Mouse (Mus musculus) G1E (cell line): Measurements from ENCODE around the gene Nell1. TPM values are rescaled to one million over a fixed set of nuclear protein-coding genes. Genes with fewer than 3 reads are reported as not detected.

Source experiments
- ATAC-seq: 2 replicates; pipeline ENCODE4 v1.8.0; 2016; ENCODE audit warnings: mild to moderate bottlenecking; ENCODE audit not compliant: insufficient number of reproducible peaks, poor library complexity, low FRiP score, severe bottlenecking; ENCODE audit errors: extremely low read depth
- DNase-seq: peaks from one replicate; pipeline ENCODE4 v3.0.0; 2012; ENCODE audit warnings: low spot score
- H3K27me3 ChIP-seq: 2 replicates; pipeline ENCODE4 v1.6.1; 2012; ENCODE audit warnings: mild to moderate bottlenecking, low read length, inconsistent platforms; ENCODE audit not compliant: insufficient read depth
- H3K36me3 ChIP-seq: replicated peaks from 2 replicates; pipeline ENCODE3; 2012; ENCODE audit warnings: mild to moderate bottlenecking, inconsistent platforms
- H3K4me1 ChIP-seq: 2 replicates; pipeline ENCODE4 v1.6.1; 2012; ENCODE audit warnings: low read depth, low read length, inconsistent platforms, mixed read lengths; ENCODE audit not compliant: insufficient read depth
- H3K4me3 ChIP-seq: 2 replicates; pipeline ENCODE4 v1.5.1; 2012; ENCODE audit warnings: low read depth, mild to moderate bottlenecking, inconsistent platforms, low read length, moderate library complexity, mixed read lengths
- H3K9me3 ChIP-seq: replicated peaks from 2 replicates; pipeline ENCODE4 v1.6.1; 2012; ENCODE audit warnings: inconsistent platforms
- CTCF ChIP-seq: IDR thresholded peaks from 2 replicates; pipeline ENCODE4 v1.5.1; 2012; ENCODE audit warnings: low read depth, low read length, inconsistent platforms, mixed read lengths
- GATA1 ChIP-seq: IDR thresholded peaks from 2 replicates; pipeline ENCODE4 v1.6.1; 2012; ENCODE audit warnings: borderline replicate concordance, low read length, inconsistent platforms, mixed read lengths
- GATA2 ChIP-seq: IDR thresholded peaks from 2 replicates; pipeline ENCODE4 v1.6.1; 2012; ENCODE audit warnings: low read depth, low read length, inconsistent platforms, borderline replicate concordance
- POLR2AphosphoS5 ChIP-seq: IDR thresholded peaks from 2 replicates; pipeline ENCODE4 v1.6.1; 2012; ENCODE audit warnings: low read depth, low read length, inconsistent platforms; ENCODE audit not compliant: insufficient replicate concordance
- TAL1 ChIP-seq: conservative IDR thresholded peaks from 2 replicates; pipeline ENCODE4 v1.6.1; 2012; ENCODE audit warnings: low read depth, low read length, inconsistent platforms, mixed read lengths
- polyA plus RNA-seq: library from polyadenylated mRNA; stranded (reverse); fragments of >175 nt; gene quantifications from 2 replicates; pipeline ENCODE4 v1.2.3, GENCODE M21; 2012
- total RNA-seq, 2 experiments: library from RNA; stranded (forward) in 1 of 2; stranded (reverse) in 1 of 2; fragments of 200-1000 nt in 1 of 2; fragments of >200 nt in 1 of 2; fragmentation: Nextera tagmentation in 1 of 2; gene quantifications; 2 replicates each; pipeline ENCODE4 v1.2.3; 2014 to 2017

Gene Nell1
- total and polyA plus RNA-seq, 3 experiments, result 0.05 TPM; not detected in 2

DNA sequence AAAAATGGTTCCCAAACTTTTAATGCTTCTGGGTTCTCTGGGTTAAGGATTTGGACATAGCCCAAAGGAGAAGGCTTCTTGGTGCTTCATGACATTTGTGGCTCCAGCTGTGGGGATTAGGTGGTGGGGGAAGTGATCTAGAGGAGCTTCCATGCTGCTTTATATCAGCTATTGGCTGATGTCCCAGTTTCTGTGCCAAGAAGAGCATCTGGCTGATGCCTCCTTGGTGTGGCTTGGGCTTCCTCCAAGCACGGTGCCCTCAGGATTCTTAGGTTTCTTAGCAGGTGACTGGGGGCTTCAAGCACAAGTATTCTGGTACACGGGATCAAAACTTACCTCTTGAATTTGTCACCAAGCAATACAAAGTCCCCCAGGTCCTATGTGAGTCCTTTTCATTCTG, 132.6 kb downstream of the Nell1 start:
- no peak overlapping the region for H3K4me3 ChIP-seq
- no peak for TF ChIP-seq GATA1
- no peak for TF ChIP-seq GATA2
- no peak for TF ChIP-seq TAL1
- no peak for TF ChIP-seq CTCF
- no peak for TF ChIP-seq POLR2AphosphoS5
- no peaks in the 10 kb centered on the region for H3K36me3 ChIP-seq
- DNase-seq, result no peak
- H3K9me3 ChIP-seq, result peaks cover 15% of the 10 kb centered on the region
- no peak for ATAC-seq
- no peaks in the 10 kb centered on the region for H3K27me3 ChIP-seq
- no peaks in the 10 kb centered on the region for H3K4me1 ChIP-seq

DNA sequence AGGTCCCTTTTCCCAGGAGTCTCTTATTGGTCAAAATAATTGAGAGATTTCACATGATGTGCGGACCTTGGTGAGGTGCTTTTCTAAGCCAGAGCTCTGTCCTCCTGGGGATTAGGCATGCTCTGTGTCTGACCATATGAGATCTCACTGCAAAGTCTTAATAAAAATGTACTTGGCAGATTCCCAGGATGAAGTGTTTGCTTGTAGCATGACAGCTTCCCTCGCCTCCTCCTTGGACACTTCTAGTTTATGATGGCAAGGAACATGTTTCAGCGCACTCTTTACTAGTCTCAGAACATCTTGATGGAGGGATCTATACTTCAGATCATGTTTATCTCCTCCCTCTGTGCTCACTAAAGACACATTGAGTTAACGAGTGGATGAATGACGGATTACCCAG, 143.7 kb downstream of the Nell1 start:
- Histone ChIP-seq H3K4me1 (no peaks in the 10 kb centered on the region), H3K36me3 (no peaks in the 10 kb centered on the region), H3K4me3 (no peak overlapping the region), H3K9me3 (peaks cover 28% of the 10 kb centered on the region), H3K27me3 (no peaks in the 10 kb centered on the region)
- ATAC-seq, result no peak
- DNase-seq, result no peak
- no peak for TF ChIP-seq GATA1
- TF ChIP-seq POLR2AphosphoS5, result no peak
- no peak for TF ChIP-seq CTCF
- no peak for TF ChIP-seq TAL1

DNA sequence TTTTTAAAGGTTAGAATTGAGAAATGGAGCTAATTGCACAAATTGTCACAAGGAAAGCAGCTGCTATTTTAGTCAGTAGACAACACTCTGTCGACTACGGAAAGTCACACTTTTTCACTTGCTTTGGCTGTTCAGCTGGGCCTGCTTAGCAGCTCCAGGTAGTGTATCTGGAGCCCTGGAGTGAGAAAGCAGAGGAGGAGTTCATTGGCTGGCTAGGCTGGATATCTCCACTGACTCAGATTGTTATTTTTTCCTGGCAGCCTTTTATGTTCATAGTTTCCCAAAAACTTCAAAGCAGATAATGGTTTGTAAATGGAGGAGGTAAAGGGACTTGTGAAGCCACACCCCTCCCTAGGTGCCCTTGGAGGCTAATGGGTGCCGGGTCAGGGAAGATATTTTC, 163.0 kb downstream of the Nell1 start:
- Histone ChIP-seq H3K4me1 (no peaks in the 10 kb centered on the region), H3K4me3 (no peak overlapping the region), H3K9me3 (peaks cover 23% of the 10 kb centered on the region), H3K27me3 (no peaks in the 10 kb centered on the region), H3K36me3 (no peaks in the 10 kb centered on the region)
- no peak for ATAC-seq
- no peak for DNase-seq
- no peak for TF ChIP-seq GATA1
- no peak for TF ChIP-seq POLR2AphosphoS5
- TF ChIP-seq TAL1, result no peak
- no peak for TF ChIP-seq CTCF

DNA sequence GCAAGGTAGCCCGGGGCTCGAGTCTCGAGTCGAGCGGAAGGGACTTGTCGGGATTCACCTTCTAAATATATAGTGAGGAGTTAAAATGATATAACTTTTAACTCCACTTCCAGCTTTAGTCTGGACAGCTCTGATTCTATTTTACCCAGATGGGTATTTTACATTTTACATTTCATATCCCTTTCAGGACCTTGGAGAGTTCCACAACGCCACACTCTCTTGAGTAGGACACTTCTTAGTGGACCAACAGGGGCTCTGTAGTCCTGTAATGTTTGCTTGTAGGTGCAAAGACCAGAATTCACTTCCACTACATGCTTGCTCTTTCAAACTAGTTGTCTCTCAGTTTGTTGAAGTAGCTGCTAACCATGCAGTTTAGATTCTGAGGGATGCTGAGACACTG, 174.7 kb downstream of the Nell1 start:
- Histone ChIP-seq H3K4me1 (no peaks in the 10 kb centered on the region), H3K36me3 (no peaks in the 10 kb centered on the region), H3K4me3 (no peak overlapping the region), H3K9me3 (peaks cover 16% of the 10 kb centered on the region), H3K27me3 (no peaks in the 10 kb centered on the region)
- DNase-seq (no peak), ATAC-seq (no peak)
- no peak for TF ChIP-seq TAL1
- TF ChIP-seq CTCF, result no peak
- no peak for TF ChIP-seq GATA1
- no peak for TF ChIP-seq POLR2AphosphoS5
- no peak for TF ChIP-seq GATA2

DNA sequence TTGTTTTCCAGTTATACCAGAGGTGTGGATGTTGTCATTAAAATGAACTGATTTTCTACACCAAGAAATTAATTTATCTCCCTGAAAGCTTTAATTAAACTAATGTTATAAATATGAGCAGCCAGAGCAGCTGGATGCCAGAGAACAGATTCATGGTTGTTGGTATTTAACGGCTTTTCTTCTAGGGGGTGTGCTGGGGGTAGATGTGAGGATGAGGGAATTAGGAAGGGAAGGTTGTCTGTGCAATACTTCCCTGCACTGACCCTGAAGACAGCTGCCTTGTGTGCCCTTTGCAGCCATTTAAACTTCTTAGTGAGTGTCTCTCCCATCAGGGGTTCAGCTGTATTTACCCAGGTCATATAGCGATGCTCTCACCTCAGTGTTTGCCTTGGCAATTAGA, 176.2 kb downstream of the Nell1 start:
- H3K4me1 ChIP-seq, result no peaks in the 10 kb centered on the region
- ATAC-seq (no peak), DNase-seq (no peak)
- H3K4me3 ChIP-seq, result no peak overlapping the region
- no peaks in the 10 kb centered on the region for H3K27me3 ChIP-seq
- H3K36me3 ChIP-seq, result no peaks in the 10 kb centered on the region
- peaks cover 22% of the 10 kb centered on the region for H3K9me3 ChIP-seq
- TF ChIP-seq CTCF, result no peak
- no peak for TF ChIP-seq GATA2
- TF ChIP-seq GATA1, result no peak
- TF ChIP-seq TAL1, result no peak
- no peak for TF ChIP-seq POLR2AphosphoS5

DNA sequence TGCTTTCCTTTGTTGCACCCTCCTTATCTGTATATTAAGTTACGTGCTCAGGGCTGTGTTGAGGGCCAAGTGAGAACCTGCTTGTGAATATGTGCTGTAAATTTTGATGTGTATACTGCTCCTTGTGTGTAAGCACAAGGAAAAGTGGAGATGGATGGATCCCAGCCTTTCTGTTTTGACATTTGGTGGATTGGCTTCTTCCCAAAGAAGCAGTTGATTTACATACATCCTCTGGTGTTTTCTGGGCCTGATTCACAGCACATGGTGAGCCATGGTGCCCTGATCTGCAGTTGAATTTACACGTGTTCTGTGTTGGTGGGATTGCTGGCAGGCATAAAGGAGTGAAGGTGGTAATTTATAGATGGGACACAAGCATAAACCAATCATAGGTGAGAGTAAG, 179.0 kb downstream of the Nell1 start:
- H3K4me3 ChIP-seq, result no peak overlapping the region
- DNase-seq, result no peak
- no peaks in the 10 kb centered on the region for H3K36me3 ChIP-seq
- no peaks in the 10 kb centered on the region for H3K27me3 ChIP-seq
- no peak for ATAC-seq
- H3K4me1 ChIP-seq, result no peaks in the 10 kb centered on the region
- H3K9me3 ChIP-seq, result peaks cover 35% of the 10 kb centered on the region
- TF ChIP-seq GATA1 (no peak), CTCF (no peak)

DNA sequence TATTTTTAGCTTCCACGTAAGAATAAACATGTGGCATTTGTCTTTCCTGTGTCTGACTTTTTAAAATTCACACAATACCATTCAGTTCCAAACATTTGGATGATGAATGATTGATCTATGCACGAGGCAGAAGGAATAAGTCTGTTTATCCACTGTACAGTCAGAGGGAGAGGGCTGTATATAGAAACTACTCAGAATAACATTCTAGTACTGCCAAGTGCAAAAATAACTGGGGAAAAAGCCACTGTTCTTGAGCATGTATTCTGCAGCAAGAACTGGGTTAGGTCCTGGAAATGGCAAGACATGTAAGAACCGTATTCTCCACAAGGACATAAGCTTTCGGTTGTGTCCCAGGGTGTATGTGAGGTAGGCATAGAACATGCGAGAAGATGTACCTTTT, 187.9 kb downstream of the Nell1 start:
- peaks cover 23% of the 10 kb centered on the region for H3K9me3 ChIP-seq
- ATAC-seq (no peak), DNase-seq (no peak)
- no peaks in the 10 kb centered on the region for H3K36me3 ChIP-seq
- no peak overlapping the region for H3K4me3 ChIP-seq
- H3K4me1 ChIP-seq, result no peaks in the 10 kb centered on the region
- TF ChIP-seq GATA1, result no peak
- no peak for TF ChIP-seq POLR2AphosphoS5
- TF ChIP-seq GATA2, result no peak
- TF ChIP-seq CTCF, result no peak
- no peak for TF ChIP-seq TAL1
- no peaks in the 10 kb centered on the region for H3K27me3 ChIP-seq
